Mouse (Mus musculus): ENCODE data around the gene Fdxacb1. TPM values are rescaled to one million over a fixed set of nuclear protein-coding genes. Genes with fewer than 3 reads are reported as not detected.

The Fdxacb1 gene
- polyA plus RNA-seq, 1 experiment from 2014 or later: 12.1 TPM

GRCm38 (mm10) chr9:50809146-50809545, 41.1 kb downstream of the Fdxacb1 start:
- Histone ChIP-seq H3K4me3 (ENCODE audit: low read depth, low read length) (no peak overlapping the region), H3K4me1 (ENCODE audit: insufficient read depth, low read depth, low read length) (no peaks in the 10 kb centered on the region), H3K36me3 (ENCODE audit: insufficient read depth, low read length) (peaks cover 15% of the 10 kb centered on the region), H3K4me2 (replicated peaks; ENCODE audit: low read depth, low read length) (no peak overlapping the region), H3K9me3 (ENCODE audit: low read length) (no peaks in the 10 kb centered on the region), H3K9ac (replicated peaks; ENCODE audit: low read depth) (no peak overlapping the region), H3K27ac (ENCODE audit: low read length) (no peak overlapping the region), H3K27me3 (replicated peaks; ENCODE audit: insufficient read depth, low read length) (no peaks in the 10 kb centered on the region)
- no peak for ATAC-seq
- no peak for TF ChIP-seq CTCF (IDR thresholded peaks at IDR 0.05)
- TF ChIP-seq EP300 (IDR thresholded peaks at IDR 0.05): no peak
- 91% methylated on average over 13 of the region's 13 CpGs for WGBS
- no peak for DNase-seq (ENCODE audit: low spot score)

GRCm38 (mm10) chr9:50811187-50811586, 43.2 kb downstream of the Fdxacb1 start:
- TF ChIP-seq EP300 (IDR thresholded peaks at IDR 0.05): no peak
- TF ChIP-seq CTCF (IDR thresholded peaks at IDR 0.05): no peak
- ATAC-seq: no peak
- Histone ChIP-seq H3K27me3 (replicated peaks; ENCODE audit: insufficient read depth, low read length) (no peaks in the 10 kb centered on the region), H3K36me3 (ENCODE audit: insufficient read depth, low read length) (peaks cover 16% of the 10 kb centered on the region), H3K27ac (ENCODE audit: low read length) (no peak overlapping the region), H3K4me3 (ENCODE audit: low read depth, low read length) (no peak overlapping the region), H3K9ac (replicated peaks; ENCODE audit: low read depth) (no peak overlapping the region), H3K4me1 (ENCODE audit: insufficient read depth, low read depth, low read length) (no peaks in the 10 kb centered on the region), H3K4me2 (replicated peaks; ENCODE audit: low read depth, low read length) (no peak overlapping the region), H3K9me3 (ENCODE audit: low read length) (no peaks in the 10 kb centered on the region)
- 89% methylated on average over 7 of the region's 7 CpGs for WGBS
- DNase-seq (ENCODE audit: low spot score): no peak

GRCm38 (mm10) chr9:50811746-50812145, 43.7 kb downstream of the Fdxacb1 start:
- ATAC-seq: no peak
- no peak for DNase-seq (ENCODE audit: low spot score)
- Histone ChIP-seq H3K27me3 (replicated peaks; ENCODE audit: insufficient read depth, low read length) (no peaks in the 10 kb centered on the region), H3K9ac (replicated peaks; ENCODE audit: low read depth) (no peak overlapping the region), H3K4me1 (ENCODE audit: insufficient read depth, low read depth, low read length) (no peaks in the 10 kb centered on the region), H3K4me2 (replicated peaks; ENCODE audit: low read depth, low read length) (no peak overlapping the region), H3K27ac (ENCODE audit: low read length) (no peak overlapping the region), H3K4me3 (ENCODE audit: low read depth, low read length) (no peak overlapping the region), H3K9me3 (ENCODE audit: low read length) (no peaks in the 10 kb centered on the region), H3K36me3 (ENCODE audit: insufficient read depth, low read length) (peaks cover 16% of the 10 kb centered on the region)
- 80% methylated on average over 2 of the region's 2 CpGs for WGBS
- TF ChIP-seq CTCF (IDR thresholded peaks at IDR 0.05) (no peak), EP300 (IDR thresholded peaks at IDR 0.05) (no peak)

GRCm38 (mm10) chr9:50813796-50814195, 45.8 kb downstream of the Fdxacb1 start:
- H3K4me1 ChIP-seq (ENCODE audit: insufficient read depth, low read depth, low read length): no peaks in the 10 kb centered on the region
- WGBS: 97% methylated on average over 5 of the region's 5 CpGs
- no peak overlapping the region for H3K27ac ChIP-seq (ENCODE audit: low read length)
- ATAC-seq (no peak), DNase-seq (ENCODE audit: low spot score) (no peak)
- H3K36me3 ChIP-seq (ENCODE audit: insufficient read depth, low read length): 0 out of 2 replicates have a peak, but pooled peaks cover 15% of the 10 kb centered on the region
- H3K27me3 ChIP-seq (replicated peaks; ENCODE audit: insufficient read depth, low read length): no peaks in the 10 kb centered on the region
- TF ChIP-seq CTCF (IDR thresholded peaks at IDR 0.05) (no peak), EP300 (IDR thresholded peaks at IDR 0.05) (no peak)
- no peak overlapping the region for H3K4me3 ChIP-seq (ENCODE audit: low read depth, low read length)
- H3K9me3 ChIP-seq (ENCODE audit: low read length): no peaks in the 10 kb centered on the region
- H3K9ac ChIP-seq (replicated peaks; ENCODE audit: low read depth): no peak overlapping the region
- H3K4me2 ChIP-seq (replicated peaks; ENCODE audit: low read depth, low read length): no peak overlapping the region

GRCm38 (mm10) chr9:50815666-50816065, 47.6 kb downstream of the Fdxacb1 start:
- no peak overlapping the region for H3K27ac ChIP-seq (ENCODE audit: low read length)
- no peaks in the 10 kb centered on the region for H3K9me3 ChIP-seq (ENCODE audit: low read length)
- TF ChIP-seq EP300 (IDR thresholded peaks at IDR 0.05) (no peak), CTCF (IDR thresholded peaks at IDR 0.05) (no peak)
- no peaks in the 10 kb centered on the region for H3K4me1 ChIP-seq (ENCODE audit: insufficient read depth, low read depth, low read length)
- DNase-seq (ENCODE audit: low spot score) (no peak), ATAC-seq (no peak)
- no peak overlapping the region for H3K4me3 ChIP-seq (ENCODE audit: low read depth, low read length)
- no peaks in the 10 kb centered on the region for H3K27me3 ChIP-seq (replicated peaks; ENCODE audit: insufficient read depth, low read length)
- no peak overlapping the region for H3K9ac ChIP-seq (replicated peaks; ENCODE audit: low read depth)
- 0 out of 2 replicates have a peak, but pooled peaks cover 11% of the 10 kb centered on the region for H3K36me3 ChIP-seq (ENCODE audit: insufficient read depth, low read length)
- WGBS: 96% methylated on average over 4 of the region's 4 CpGs
- H3K4me2 ChIP-seq (replicated peaks; ENCODE audit: low read depth, low read length): no peak overlapping the region

GRCm38 (mm10) chr9:50816512-50816911, 48.5 kb downstream of the Fdxacb1 start:
- no peak overlapping the region for H3K27ac ChIP-seq (ENCODE audit: low read length)
- no peak overlapping the region for H3K4me3 ChIP-seq (ENCODE audit: low read depth, low read length)
- DNase-seq (ENCODE audit: low spot score): no peak
- no peaks in the 10 kb centered on the region for H3K27me3 ChIP-seq (replicated peaks; ENCODE audit: insufficient read depth, low read length)
- ATAC-seq: no peak
- 0 out of 2 replicates have a peak, but pooled peaks cover 11% of the 10 kb centered on the region for H3K36me3 ChIP-seq (ENCODE audit: insufficient read depth, low read length)
- H3K4me1 ChIP-seq (ENCODE audit: insufficient read depth, low read depth, low read length): no peaks in the 10 kb centered on the region
- H3K9me3 ChIP-seq (ENCODE audit: low read length): no peaks in the 10 kb centered on the region
- H3K9ac ChIP-seq (replicated peaks; ENCODE audit: low read depth): no peak overlapping the region
- no peak overlapping the region for H3K4me2 ChIP-seq (replicated peaks; ENCODE audit: low read depth, low read length)
- TF ChIP-seq EP300 (IDR thresholded peaks at IDR 0.05) (no peak), CTCF (IDR thresholded peaks at IDR 0.05) (no peak)
- WGBS: 97% methylated on average over 1 of the region's 1 CpGs

- TF ChIP-seq CTCF (IDR thresholded peaks at IDR 0.05): no peak
- no peak for TF ChIP-seq EP300 (IDR thresholded peaks at IDR 0.05)
- peak; percentile 59 for ATAC-seq
- H3K4me2 ChIP-seq (replicated peaks; ENCODE audit: low read depth, low read length): no peak overlapping the region
- 0 out of 2 replicates have a peak, but pooled peaks cover 11% of the 10 kb centered on the region for H3K36me3 ChIP-seq (ENCODE audit: insufficient read depth, low read length)
- H3K27ac ChIP-seq (ENCODE audit: low read length): no peak overlapping the region
- no peak overlapping the region for H3K9ac ChIP-seq (replicated peaks; ENCODE audit: low read depth)
- no peaks in the 10 kb centered on the region for H3K9me3 ChIP-seq (ENCODE audit: low read length)
- no peaks in the 10 kb centered on the region for H3K27me3 ChIP-seq (replicated peaks; ENCODE audit: insufficient read depth, low read length)
- peak; percentile 74 for DNase-seq (ENCODE audit: low spot score)
- H3K4me3 ChIP-seq (ENCODE audit: low read depth, low read length): no peak overlapping the region
- no peaks in the 10 kb centered on the region for H3K4me1 ChIP-seq (ENCODE audit: insufficient read depth, low read depth, low read length)
- 48% methylated on average over 6 of the region's 6 CpGs for WGBS
Measured at GRCm38 (mm10) chr9:50818050-50818449, 50.0 kb downstream of the Fdxacb1 start.
